Mouse (Mus musculus) bone marrow, adult 2 months (tissue): Measurements from ENCODE around the gene Nmnat2.

ENCODE experiments used
- CTCF ChIP-seq: fragments of 200-500 bp; IDR thresholded peaks from 2 replicates; pipeline ENCODE4 v1.5.1; 2011; ENCODE audit warnings: low read length, control low read depth; ENCODE audit not compliant: control insufficient read depth, insufficient read depth
- POLR2A ChIP-seq: fragments of 200-500 bp; IDR thresholded peaks from 2 replicates; pipeline ENCODE4 v1.6.1; 2011; ENCODE audit warnings: low read depth, mild to moderate bottlenecking, control low read depth, low read length, borderline replicate concordance; ENCODE audit not compliant: control insufficient read depth

GRCm38 (mm10) chr1:152954821-152955523 lies at the start of gene Nmnat2:
- no peak for TF ChIP-seq POLR2A
- TF ChIP-seq CTCF, result no peak
